Mouse (Mus musculus) heart, embryonic 16.5 days (tissue): ENCODE results near the gene H2al1j. TPM values are rescaled to one million over a fixed set of nuclear protein-coding genes. Genes with fewer than 3 reads are reported as not detected.

ENCODE experiments used
- ATAC-seq: fragments of 200-750 bp; cut with Nextera tagmentation; replicated peaks from 2 replicates; pipeline ENCODE4 v1.8.0; 2017; ENCODE audit warnings: moderate number of reproducible peaks; ENCODE audit not compliant: insufficient read depth, low FRiP score; ENCODE audit errors: extremely low read depth
- H3K27ac ChIP-seq: fragments of 300-500 bp; sonication (generic); 2 replicates; pipeline ENCODE4 v1.5.1; 2014; ENCODE audit warnings: mild to moderate bottlenecking, low read length, control low read depth, moderate library complexity
- H3K27me3 ChIP-seq: fragments of 300-500 bp; sonication (generic); 2 replicates; pipeline ENCODE4 v1.6.1; 2014; ENCODE audit warnings: low read length, mixed read lengths; ENCODE audit not compliant: control insufficient read depth, insufficient read depth
- H3K36me3 ChIP-seq: fragments of 300-500 bp; sonication (generic); 2 replicates; pipeline ENCODE4 v1.6.1; 2014; ENCODE audit not compliant: control insufficient read depth, insufficient read depth
- H3K4me1 ChIP-seq: fragments of 300-500 bp; sonication (generic); 2 replicates; pipeline ENCODE4 v1.6.1; 2014; ENCODE audit warnings: low read length, mixed read lengths; ENCODE audit not compliant: control insufficient read depth, insufficient read depth
- H3K4me2 ChIP-seq: fragments of 300-500 bp; sonication (generic); 2 replicates; pipeline ENCODE4 v1.6.1; 2014; ENCODE audit warnings: low read depth, mild to moderate bottlenecking, control low read depth, low read length
- H3K4me3 ChIP-seq: fragments of 300-500 bp; sonication (generic); 2 replicates; pipeline ENCODE4 v1.5.1; 2014; ENCODE audit warnings: mild to moderate bottlenecking, control low read depth, low read length
- H3K9ac ChIP-seq: fragments of 300-500 bp; sonication (generic); 2 replicates; pipeline ENCODE4 v1.6.1; 2014; ENCODE audit warnings: low read length, control low read depth
- H3K9me3 ChIP-seq: fragments of 300-500 bp; sonication (generic); replicated peaks from 2 replicates; pipeline ENCODE4 v1.6.1; 2016; ENCODE audit warnings: low read length; ENCODE audit not compliant: control insufficient read depth
- WGBS: fragments of 180-500 bp; shearing (Covaris S2); extraction: QIAGEN DNeasy Blood & Tissue Kit; methylation state at CpG from one replicate; pipeline ENCODE4 v1.1.7; 2014; 5-methylcytosine and 5-hydroxymethylcytosine counted together
- polyA plus RNA-seq: library from polyadenylated mRNA; unstranded; fragments of >200 nt; fragmentation: Nextera tagmentation; extraction: Ambion mirVana; gene quantifications from 2 replicates; pipeline ENCODE4 v1.2.1, GENCODE M21; 2015

The H2al1j gene
- polyA plus RNA-seq, 1 experiment from 2014 or later, result not detected

DNA sequence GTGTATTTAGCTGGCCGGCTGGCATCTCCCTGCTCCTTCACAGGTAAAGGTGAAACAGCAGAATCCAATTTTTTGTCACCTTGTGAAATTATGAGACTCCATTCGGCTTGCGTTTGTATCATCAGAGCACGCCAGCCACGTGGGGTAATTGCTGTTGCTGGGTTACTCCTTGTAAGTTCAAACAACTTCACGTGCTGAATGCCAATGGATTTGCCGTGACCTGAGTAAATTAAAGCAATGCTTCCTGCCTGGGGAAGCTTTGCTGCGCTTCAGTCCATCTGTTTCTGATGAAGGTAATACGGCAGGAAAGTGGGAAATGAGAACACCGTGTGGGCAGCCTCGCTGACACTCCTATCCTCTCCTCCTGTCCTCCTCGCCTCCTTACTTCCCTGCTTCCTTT lies 37.5 kb downstream of the H2al1j start:
- H3K27ac ChIP-seq, result no peak overlapping the region
- no peak overlapping the region for H3K4me3 ChIP-seq
- no peaks in the 10 kb centered on the region for H3K36me3 ChIP-seq
- WGBS, result 76% methylated on average over 12 of the region's 12 CpGs
- no peak overlapping the region for H3K4me2 ChIP-seq
- no peak overlapping the region for H3K9ac ChIP-seq
- peaks cover 6% of the 10 kb centered on the region for H3K27me3 ChIP-seq
- no peak for ATAC-seq
- H3K4me1 ChIP-seq, result no peaks in the 10 kb centered on the region
- no peaks in the 10 kb centered on the region for H3K9me3 ChIP-seq

Other genes starting within 250 kb of the H2al1j start
- not detected in 2 replicates for gene H2al1a, start 28.6 kb upstream of the H2al1j start, polyA plus RNA-seq
- not detected in 2 replicates for gene H2al1b, start 25.4 kb upstream of the H2al1j start, polyA plus RNA-seq
- gene H2al1c, start 22.2 kb upstream of the H2al1j start, polyA plus RNA-seq, result not detected in 2 replicates
- not detected in 2 replicates for gene H2al1d, start 19.0 kb upstream of the H2al1j start, polyA plus RNA-seq
- not detected in 2 replicates for gene H2al1e, start 15.9 kb upstream of the H2al1j start, polyA plus RNA-seq
- not detected in 2 replicates for gene H2al1f, start 12.7 kb upstream of the H2al1j start, polyA plus RNA-seq
- gene H2al1g, start 9.6 kb upstream of the H2al1j start, polyA plus RNA-seq, result not detected in 2 replicates
- not detected in 2 replicates for gene H2al1h, start 6.3 kb upstream of the H2al1j start, polyA plus RNA-seq
- gene H2al1i, start 3.2 kb upstream of the H2al1j start, polyA plus RNA-seq, result not detected in 2 replicates